Mouse (Mus musculus): Measurements from ENCODE around the gene Mtrf1l.

Mtrf1l gene

GRCm38 (mm10) chr10:5805731-5806307, 17.9 kb downstream of the Mtrf1l start:
- in situ Hi-C loops (cut with MboI, MseI): loop anchor here (10.0 to 25.0 kb wide), 5 partner anchors 619 to 1856 kb away; partner anchors contain the start of genes Nup43 (in 1 of the 2) and Zbtb2 (in 1 of the 2)

GRCm38 (mm10) chr10:5805243-5805730, 18.4 kb downstream of the Mtrf1l start, which contains the start of gene Fbxo5:
TSS of gene Fbxo5 (minus strand) at chr10:5805600.
- in situ Hi-C loops (cut with MboI, MseI): loop anchor here (10.0 to 25.0 kb wide), 5 partner anchors 618 to 1857 kb away; partner anchors contain the start of genes Nup43 (in 1 of the 2) and Zbtb2 (in 1 of the 2)

- in situ Hi-C loops (cut with MboI, MseI): loop anchor here (10.0 to 25.0 kb wide), 5 partner anchors 617 to 1858 kb away; partner anchors contain the start of genes Nup43 (in 1 of the 2) and Zbtb2 (in 1 of the 2)
These were observed 19.0 kb downstream of the Mtrf1l start for GRCm38 (mm10) chr10:5804691-5805156.

- in situ Hi-C loops (cut with MboI, MseI): loop anchor here (10.0 to 25.0 kb wide), 5 partner anchors 616 to 1859 kb away; partner anchors contain the start of genes Nup43 (in 1 of the 2) and Zbtb2 (in 1 of the 2)
These were observed 20.0 kb downstream of the Mtrf1l start for GRCm38 (mm10) chr10:5803739-5804138.

GRCm38 (mm10) chr10:5802866-5803265, 20.8 kb downstream of the Mtrf1l start:
- in situ Hi-C loops (cut with MboI, MseI): loop anchor here (10.0 to 25.0 kb wide), 5 partner anchors 616 to 1859 kb away; partner anchors contain the start of genes Nup43 (in 1 of the 2) and Zbtb2 (in 1 of the 2)

- in situ Hi-C loops (cut with MboI, MseI): loop anchor here (10.0 to 25.0 kb wide), 5 partner anchors 613 to 1862 kb away; partner anchors contain the start of genes Nup43 (in 1 of the 2) and Zbtb2 (in 1 of the 2)
These were observed 23.2 kb downstream of the Mtrf1l start for GRCm38 (mm10) chr10:5800490-5800889.

- in situ Hi-C loops (cut with MboI, MseI): loop anchor here in 1 of 2 experiments (10.0 kb wide), 1 partner anchor 313 kb away; no protein-coding TSS in a partner anchor
These were observed 25.6 kb downstream of the Mtrf1l start for GRCm38 (mm10) chr10:5798069-5798468.

- in situ Hi-C loops (cut with MboI, MseI): loop anchor here (5.0 to 10.0 kb wide), 5 partner anchors 42 to 306 kb away; no protein-coding TSS in a partner anchor
These were observed 33.1 kb downstream of the Mtrf1l start for GRCm38 (mm10) chr10:5790657-5791056.

GRCm38 (mm10) chr10:5786923-5787322, 36.8 kb downstream of the Mtrf1l start:
- in situ Hi-C loops (cut with MboI, MseI): no loop called here

Data from T-helper 17 cell (primary cell).